Comparison of ENCODE assay signal across 9 mouse cellular contexts in genomic region chr5:137376722-137377121, GRCm38 (mm10). TPM values are rescaled to one million over a fixed set of nuclear protein-coding genes. Genes with fewer than 3 reads are reported as not detected.
DNase-seq lines count a peak whose midpoint lies in the region; ATAC-seq and TF ChIP-seq lines count a peak whose summit lies in the region.
"Had no signal": no experiment of that assay in that cellular context is flagged by ENCODE, and none has a peak within 500 bp of the region (broad histone marks: within the 10 kb centered on the region; RNA-seq: fewer than 3 reads in every experiment).

No protein-coding gene starts in this region.

- H3K4me3 ChIP-seq in lung, embryonic 14.5 days (ENCODE audit: low read depth, low read length) = no peak overlapping the region
- H3K4me3 ChIP-seq in hindbrain, embryonic 16.5 days (ENCODE audit: low read length) = no peak overlapping the region
- H3K4me3 ChIP-seq in neural tube, embryonic 15.5 days (replicated peaks) = no peak overlapping the region

- no peak for ATAC-seq in cerebellum, adult (ENCODE audit: insufficient number of reproducible peaks, low FRiP score, low TSS enrichment)
- ATAC-seq in lung, embryonic 14.5 days (ENCODE audit: insufficient read depth) = peak; percentile 20; the same call in 1 of the 2 replicates
- peak; percentile 60; the same call in 1 of the 2 replicates for ATAC-seq in hindbrain, embryonic 16.5 days
- ATAC-seq in neural tube, embryonic 15.5 days (ENCODE audit: low FRiP score) = peak; percentile 50; the same call in 1 of the 2 replicates
- no peak for ATAC-seq in erythroblast, adult 5-6 weeks (replicated peaks; ENCODE audit: low FRiP score, poor library complexity, severe bottlenecking)

- peaks cover 40% of the 10 kb centered on the region for H3K36me3 ChIP-seq in lung, embryonic 14.5 days (ENCODE audit: insufficient read depth)
- H3K36me3 ChIP-seq in hindbrain, embryonic 16.5 days (ENCODE audit: control insufficient read depth, insufficient read depth, low read length) = no peaks in the 10 kb centered on the region; the same call in 1 of the 2 replicates
- no peaks in the 10 kb centered on the region; the same call in none of the 2 replicates for H3K36me3 ChIP-seq in neural tube, embryonic 15.5 days

- H3K4me2 ChIP-seq in lung, embryonic 14.5 days = no peak overlapping the region; the same call in 1 of the 2 replicates
- H3K4me2 ChIP-seq in hindbrain, embryonic 16.5 days (ENCODE audit: low read length) = no peak overlapping the region
- H3K4me2 ChIP-seq in neural tube, embryonic 15.5 days = no peak overlapping the region

- H3K27me3 ChIP-seq in lung, embryonic 14.5 days (ENCODE audit: insufficient read depth, low read length) = no peaks in the 10 kb centered on the region
- H3K27me3 ChIP-seq in hindbrain, embryonic 16.5 days (replicated peaks; ENCODE audit: control insufficient read depth, insufficient read depth, low read length) = no peaks in the 10 kb centered on the region; the same call in 1 of the 2 replicates
- H3K27me3 ChIP-seq in neural tube, embryonic 15.5 days (replicated peaks) = no peaks in the 10 kb centered on the region

- intact Hi-C loops in left cerebral cortex, postnatal 14 days (cut with DNase I) = no loop called here

- H3K9me3 ChIP-seq in lung, embryonic 14.5 days (ENCODE audit: low read depth, low read length) = no peaks in the 10 kb centered on the region
- no peaks in the 10 kb centered on the region for H3K9me3 ChIP-seq in hindbrain, embryonic 16.5 days (ENCODE audit: control insufficient read depth, low read length)
- H3K9me3 ChIP-seq in neural tube, embryonic 15.5 days (replicated peaks) = no peaks in the 10 kb centered on the region

- H3K4me1 ChIP-seq in lung, embryonic 14.5 days (ENCODE audit: insufficient read depth) = peaks cover 3% of the 10 kb centered on the region; the same call in 1 of the 2 replicates
- peaks cover 2% of the 10 kb centered on the region; the same call in 1 of the 2 replicates for H3K4me1 ChIP-seq in hindbrain, embryonic 16.5 days (ENCODE audit: control insufficient read depth, insufficient read depth, low read depth, low read length)
- H3K4me1 ChIP-seq in neural tube, embryonic 15.5 days = peaks cover 12% of the 10 kb centered on the region; the same call in 1 of the 2 replicates

- peak; percentile 37 to 43 for DNase-seq in cerebellum, postnatal 10 days
- peak; percentile 62 for DNase-seq in lung, embryonic 14.5 days
- no peak for DNase-seq in lung, postnatal 4 days
- DNase-seq in left cerebral cortex, postnatal 14 days (ENCODE audit: low spot score in 2 of 2) = no peak
- DNase-seq: layer of hippocampus, adult 9-11 months had no signal

- no peak overlapping the region for H3K9ac ChIP-seq in lung, embryonic 14.5 days
- H3K9ac ChIP-seq in hindbrain, embryonic 16.5 days (ENCODE audit: low read depth, low read length) = no peak overlapping the region
- H3K9ac ChIP-seq in neural tube, embryonic 15.5 days (replicated peaks) = no peak overlapping the region

- 49% methylated on average over 9 of the region's 9 CpGs for WGBS in lung, embryonic 14.5 days
- whole genome bisulfite sequencing in hindbrain, embryonic 16.5 days = 41% methylated on average over 9 of the region's 9 CpGs
- WGBS in neural tube, embryonic 15.5 days = 40% methylated on average over 9 of the region's 9 CpGs

- H3K27ac ChIP-seq in lung, embryonic 14.5 days (ENCODE audit: low read depth) = peak overlapping the region; percentile 24; the same call in 1 of the 2 replicates
- H3K27ac ChIP-seq in hindbrain, embryonic 16.5 days (ENCODE audit: low read depth, low read length) = no peak overlapping the region
- no peak overlapping the region for H3K27ac ChIP-seq in neural tube, embryonic 15.5 days (replicated peaks)

- no peak for TF ChIP-seq CTCF in lung, embryonic 14.5 days (IDR thresholded peaks at IDR 0.05; ENCODE audit: low read depth)

RNA-seq across cellular contexts. Expression of gene Ephb4, which starts 26.8 kb away (rescaled TPM):
- polyA plus RNA-seq in lung, embryonic 14.5 days (2014; fragmentation: Nextera tagmentation; extraction: Ambion mirVana) = 68.6 and 78.0 TPM in 2 replicates
- 5.8 and 9.2 TPM in 2 replicates for polyA plus RNA-seq in hindbrain, embryonic 16.5 days (2015; fragmentation: Nextera tagmentation; extraction: Ambion mirVana)
- 6.9 and 11.5 TPM in 2 replicates for polyA plus RNA-seq in neural tube, embryonic 15.5 days (2015; fragmentation: Nextera tagmentation; extraction: Ambion mirVana)
- 1 to 10 TPM; 6.0 to 7.6 TPM for total RNA-seq in left cerebral cortex, postnatal 14 days (2021)
- not detected in 2 replicates for total RNA-seq in erythroblast, adult 5-6 weeks (2015; ENCODE audit: low replicate concordance)
- total RNA-seq in erythroblast, adult 5-6 weeks (2017; ENCODE audit: low replicate concordance) = not detected in 2 replicates

RNA-seq across cellular contexts. Expression of gene Slc12a9, which starts 43.3 kb away (rescaled TPM):
- polyA plus RNA-seq in lung, embryonic 14.5 days (2014; fragmentation: Nextera tagmentation; extraction: Ambion mirVana) = 9.7 and 10.2 TPM in 2 replicates
- polyA plus RNA-seq in hindbrain, embryonic 16.5 days (2015; fragmentation: Nextera tagmentation; extraction: Ambion mirVana) = 24.5 and 26.7 TPM in 2 replicates
- polyA plus RNA-seq in neural tube, embryonic 15.5 days (2015; fragmentation: Nextera tagmentation; extraction: Ambion mirVana) = 26.5 and 26.8 TPM in 2 replicates
- total RNA-seq in left cerebral cortex, postnatal 14 days (2021) = 10 to 100 TPM; 23.7 to 28.0 TPM
- 1.9 TPM in 2 replicates for total RNA-seq in erythroblast, adult 5-6 weeks (2015; ENCODE audit: low replicate concordance)
- total RNA-seq in erythroblast, adult 5-6 weeks (2017; ENCODE audit: low replicate concordance) = 0.43 and 0.98 TPM in 2 replicates

Comparison
In these comparisons a context has a peak if more than half of its experiments do, and no peak if none do; other contexts are left out.
1. DNase-seq: peak in cerebellum, postnatal 10 days (2 of 2) and lung, embryonic 14.5 days (single experiment); none in lung, postnatal 4 days (0 of 2) and left cerebral cortex, postnatal 14 days (0 of 2).
2. ATAC-seq: peak in lung, embryonic 14.5 days (single experiment), hindbrain, embryonic 16.5 days (single experiment) and neural tube, embryonic 15.5 days (single experiment); none in cerebellum, adult (single experiment) and erythroblast, adult 5-6 weeks (single experiment).